Mouse (Mus musculus) heart, postnatal 0 days (tissue): Measurements from ENCODE around the gene Rce1.

Experiments used
- CTCF ChIP-seq: IDR thresholded peaks from 2 replicates; pipeline ENCODE4 v1.5.1; 2016; ENCODE audit warnings: antibody characterized with exemption, control low read depth, low read depth
- EP300 ChIP-seq: IDR thresholded peaks from 2 replicates; pipeline ENCODE4 v1.6.1; 2016; ENCODE audit warnings: antibody characterized with exemption, low read depth

GRCm38 (mm10) chr19:4625179-4625828 is at the start of gene Rce1:
- TF ChIP-seq EP300 (no peak), CTCF (no peak)
